Mouse (Mus musculus) layer of hippocampus, adult 6 months (tissue): Measurements from ENCODE around the gene Abt1. TPM values are rescaled to one million over a fixed set of nuclear protein-coding genes. Genes with fewer than 3 reads are reported as not detected.

Source experiments
- long read RNA-seq, 2 experiments: library from polyadenylated mRNA; unstranded; transcript quantifications; one replicate each; pipeline ENCODE4 v2.0.0; 2019 to 2020
- polyA plus RNA-seq: library from polyadenylated mRNA; unstranded; fragments of <200 nt; fragmentation: Nextera tagmentation; gene quantifications from 2 replicates; pipeline ENCODE4 v1.2.3, GENCODE M21; 2021

The Abt1 gene
- polyA plus RNA-seq = 7.2 and 7.9 TPM in 2 replicates
- long read RNA-seq, experiment 1, full-length matches to known transcripts = 36 of 38 reads
- long read RNA-seq, experiment 1, partial matches to known transcripts = 0 of 38 reads
- long read RNA-seq, experiment 1, other reads (novel, unspliced or antisense) = 2 of 38 reads
- long read RNA-seq, experiment 2, full-length matches to known transcripts = 55 of 58 reads
- long read RNA-seq, experiment 2, partial matches to known transcripts = 2 of 58 reads
- long read RNA-seq, experiment 2, other reads (novel, unspliced or antisense) = 1 of 58 reads

DNA sequence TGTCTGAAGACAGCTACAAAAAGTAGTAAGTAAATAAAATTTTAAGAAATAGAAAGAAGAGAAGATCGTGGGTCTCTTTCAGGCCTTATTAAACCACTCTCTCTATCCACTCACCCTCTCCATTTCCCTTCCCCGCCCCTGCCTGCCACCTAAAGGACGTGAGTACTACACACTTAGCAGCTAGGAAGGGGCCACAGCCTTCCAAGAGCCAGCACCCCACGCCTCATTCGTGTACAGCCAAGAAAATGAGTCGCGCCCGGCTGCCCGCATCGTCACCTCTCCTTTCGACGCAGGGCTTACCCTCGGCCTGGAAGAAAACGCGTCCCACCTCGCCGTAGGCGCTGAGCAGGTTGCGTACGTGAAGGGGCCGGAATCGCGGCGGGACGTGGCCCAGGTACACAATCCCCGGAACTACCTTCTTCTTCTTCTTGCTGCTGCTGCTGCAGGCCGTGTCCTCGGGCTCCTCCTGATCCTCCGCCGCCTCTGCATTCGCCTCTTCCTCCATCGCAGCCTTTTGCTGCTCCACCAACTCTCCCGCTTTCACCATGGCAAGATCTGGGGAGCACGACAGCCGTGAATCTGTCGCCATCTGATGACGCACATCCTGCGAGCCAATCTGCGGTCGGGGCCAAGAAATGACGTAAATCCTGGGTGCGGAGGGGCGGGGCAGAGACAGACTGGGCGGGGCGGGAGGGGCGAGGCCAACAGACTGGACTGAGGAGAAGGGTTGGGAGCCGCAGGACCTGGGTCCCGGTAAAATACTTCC, at the start of gene Abt1:
Gene Abt1 (minus strand): TSS at position 581 of the 766 bp plus-strand sequence.

DNA sequence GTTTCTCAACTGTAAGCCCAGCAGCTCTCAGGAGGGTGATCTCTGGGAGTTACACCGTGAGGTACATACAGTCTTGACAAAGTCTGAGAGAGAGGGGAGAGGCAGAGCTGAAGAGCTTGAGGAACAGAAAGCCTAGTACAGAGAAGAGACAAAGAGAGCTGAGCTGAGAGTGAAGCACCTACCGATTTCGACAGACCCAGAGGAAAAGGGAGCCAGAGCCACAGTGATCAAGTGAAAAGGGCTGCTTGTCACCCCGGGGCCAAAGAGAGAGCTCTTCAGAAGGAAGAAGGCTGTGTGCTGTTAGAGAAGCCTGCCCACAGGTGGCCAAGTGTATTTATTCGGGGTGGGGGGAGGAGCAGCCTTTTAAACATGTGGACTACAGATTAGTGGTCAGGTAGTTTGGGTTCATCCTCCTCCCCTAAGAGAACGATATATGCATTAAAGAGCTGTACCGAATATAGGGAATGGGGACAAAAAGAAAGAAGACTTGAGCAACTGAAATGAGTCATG, 42.0 kb upstream of the Abt1 start, which contains the start of gene Btn1a1:
Gene Btn1a1 (minus strand): TSS at position 302 of the 510 bp plus-strand sequence.

DNA sequence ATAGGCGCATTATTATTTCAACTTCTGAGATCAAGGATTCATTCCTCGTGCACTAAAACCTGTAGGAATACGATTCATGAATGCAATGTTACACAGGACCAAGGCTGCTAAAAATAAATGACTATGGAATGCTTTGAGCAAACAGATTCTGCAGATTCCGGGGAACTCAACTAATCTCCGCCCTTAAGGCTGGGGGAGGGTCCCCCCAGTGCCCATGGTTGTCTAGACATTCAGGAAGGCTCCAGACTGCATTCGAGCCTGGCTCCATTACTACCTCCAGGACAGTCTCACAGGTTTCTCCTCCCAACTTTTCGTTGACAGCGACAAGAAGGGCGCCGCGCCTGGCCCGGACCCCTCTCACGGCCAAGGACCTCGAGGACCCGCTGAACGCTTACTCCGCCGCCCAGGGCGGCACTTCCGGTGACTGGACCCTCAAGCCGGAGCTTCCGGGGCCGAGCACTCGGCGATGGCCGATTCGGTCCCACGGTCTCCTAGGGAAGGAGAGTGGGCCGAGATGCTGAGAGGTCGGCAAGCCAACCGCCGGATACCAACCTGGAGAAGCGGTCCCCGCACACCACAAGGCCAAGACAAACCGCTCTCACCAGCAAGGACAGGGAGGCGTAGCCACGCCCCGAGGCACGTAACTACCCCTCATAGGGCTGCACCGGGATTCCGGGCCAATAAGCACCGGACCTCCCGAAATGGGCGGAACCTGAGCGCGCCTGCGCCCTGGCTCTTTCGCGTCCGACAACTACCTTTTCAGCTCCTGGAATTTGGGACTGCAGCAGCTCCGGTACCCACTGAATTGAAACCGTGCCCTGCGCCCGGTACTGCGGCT, 54.9 kb downstream of the Abt1 start, which contains the start of gene Zfp322a:
Gene Zfp322a (minus strand): TSS at position 626 of the 838 bp plus-strand sequence.

Other genes with a start within 250 kb of the Abt1 start
- gene Vmn1r220, start 235.9 kb downstream of the Abt1 start, polyA plus RNA-seq = not detected in 2 replicates
- not detected in 2 replicates for gene Vmn1r221, start 209.7 kb downstream of the Abt1 start, polyA plus RNA-seq
- gene Vmn1r222, start 187.9 kb downstream of the Abt1 start, polyA plus RNA-seq = not detected in 2 replicates
- not detected in 2 replicates for gene Vmn1r223, start 176.7 kb downstream of the Abt1 start, polyA plus RNA-seq
- 11.8 and 14.7 TPM in 2 replicates for gene Zfp322a, start 54.7 kb downstream of the Abt1 start, polyA plus RNA-seq
- gene Btn1a1, start 42.0 kb upstream of the Abt1 start, polyA plus RNA-seq = not detected in 2 replicates
- gene Btn2a2, start 65.0 kb upstream of the Abt1 start, polyA plus RNA-seq = 0.26 and 0.46 TPM in 2 replicates
- gene Hist1h4h, start 107.2 kb upstream of the Abt1 start, polyA plus RNA-seq = 62.0 and 135 TPM in 2 replicates
- gene Hist1h2af, start 110.0 kb upstream of the Abt1 start, polyA plus RNA-seq = not detected in 2 replicates
- gene Hist1h3g, start 111.6 kb upstream of the Abt1 start, polyA plus RNA-seq = 1.3 TPM in 1 of 2 replicates, not detected in the other
- 0.20 and 0.25 TPM in 2 replicates for gene Hist1h2bh, start 119.5 kb upstream of the Abt1 start, polyA plus RNA-seq
- gene Hist1h3f, start 120.2 kb upstream of the Abt1 start, polyA plus RNA-seq = 0.14 TPM in 1 of 2 replicates, not detected in the other
- not detected in 2 replicates for gene Hist1h4f, start 127.8 kb upstream of the Abt1 start, polyA plus RNA-seq
- 0.03 and 0.10 TPM in 2 replicates for gene Hist1h1d, start 129.4 kb upstream of the Abt1 start, polyA plus RNA-seq
- gene Hist1h3e, start 138.5 kb upstream of the Abt1 start, polyA plus RNA-seq = 1.1 and 1.8 TPM in 2 replicates
- gene Hist1h2ae, start 147.4 kb upstream of the Abt1 start, polyA plus RNA-seq = 8.0 and 8.1 TPM in 2 replicates
- 3.4 and 4.7 TPM in 2 replicates for gene Hist1h2bg, start 147.5 kb upstream of the Abt1 start, polyA plus RNA-seq
- 1.1 TPM in 1 of 2 replicates, not detected in the other for gene Hist1h2bf, start 150.3 kb upstream of the Abt1 start, polyA plus RNA-seq
- not detected in 2 replicates for gene Hist1h2ad, start 150.5 kb upstream of the Abt1 start, polyA plus RNA-seq
- 0.60 and 0.88 TPM in 2 replicates for gene Hist1h3d, start 151.9 kb upstream of the Abt1 start, polyA plus RNA-seq
- 7.7 and 14.9 TPM in 2 replicates for gene Hist1h4d, start 157.7 kb upstream of the Abt1 start, polyA plus RNA-seq
- 4.3 and 6.3 TPM in 2 replicates for gene Hist1h2be, start 197.3 kb upstream of the Abt1 start, polyA plus RNA-seq
- gene Hist1h1e, start 198.7 kb upstream of the Abt1 start, polyA plus RNA-seq = 9.9 and 12.4 TPM in 2 replicates